Comparison of ENCODE assay signal across 22 mouse cellular contexts in genomic region chr4:64260473-64260872, GRCm38 (mm10).
A peak's percentile ranks its signal among the peaks of the same experiment; 100 is the strongest.
DNase-seq lines count a peak whose midpoint lies in the region; ATAC-seq lines count a peak whose summit lies in the region.
"Had no signal": no experiment of that assay in that cellular context is flagged by ENCODE, and none has a peak within 500 bp of the region (broad histone marks: within the 10 kb centered on the region; RNA-seq: fewer than 3 reads in every experiment).

No protein-coding gene starts in this region.

- DNase-seq in forebrain, embryonic 14.5 days (ENCODE audit: low spot score), result no peak
- no peak for DNase-seq in forebrain, embryonic 10.5 days (ENCODE audit: extremely low spot score, low spot score)
- no peak for DNase-seq in midbrain, embryonic 11.5 days (ENCODE audit: low spot score, missing footprints)
- DNase-seq in cerebellum, adult 18-20 months, result no peak
- DNase-seq: adrenal gland, adult 2 months; adrenal gland, postnatal 14 days; cerebellum, adult 11-12 months; cerebellum, adult 9-10 months; cerebellum, postnatal 14 days; gastrocnemius, postnatal 10 days; gastrocnemius, postnatal 36 days; heart, adult 2 months; kidney, adult 11 months; kidney, adult 8-10 months had no signal

- ATAC-seq in forebrain, embryonic 14.5 days, result peak; percentile 33; the same call in 1 of the 2 replicates
- ATAC-seq in midbrain, embryonic 12.5 days (ENCODE audit: low FRiP score, low read depth), result 0 out of 2 replicates have a peak, but pooled peaks have one; percentile 19
- no peak for ATAC-seq in midbrain, embryonic 11.5 days (ENCODE audit: low FRiP score)
- ATAC-seq in forebrain, embryonic 15.5 days (replicated peaks), result peak; percentile 53
- ATAC-seq: CD4-positive, CD25-positive, alpha-beta regulatory T cell, adult 4 months; intestine, embryonic 15.5 days had no signal

- no peak overlapping the region for H3K27ac ChIP-seq in forebrain, embryonic 14.5 days (ENCODE audit: low read depth, low read length)
- no peak overlapping the region for H3K27ac ChIP-seq in forebrain, embryonic 10.5 days
- no peak overlapping the region for H3K27ac ChIP-seq in midbrain, embryonic 12.5 days (replicated peaks)
- no peak overlapping the region for H3K27ac ChIP-seq in midbrain, embryonic 11.5 days (ENCODE audit: low read depth, low read length)
- no peak overlapping the region; the same call in 1 of the 2 replicates for H3K27ac ChIP-seq in forebrain, embryonic 15.5 days (replicated peaks)
- H3K27ac ChIP-seq: embryonic facial prominence, embryonic 12.5 days; embryonic facial prominence, embryonic 15.5 days; heart, adult 2 months; heart, embryonic 10.5 days; hindbrain, embryonic 15.5 days; intestine, embryonic 15.5 days had no signal

- no peaks in the 10 kb centered on the region for H3K4me1 ChIP-seq in forebrain, embryonic 14.5 days (ENCODE audit: control insufficient read depth, insufficient read depth, low read length)
- no peaks in the 10 kb centered on the region for H3K4me1 ChIP-seq in forebrain, embryonic 10.5 days
- H3K4me1 ChIP-seq in midbrain, embryonic 12.5 days, result no peaks in the 10 kb centered on the region
- H3K4me1 ChIP-seq in midbrain, embryonic 11.5 days (ENCODE audit: control insufficient read depth, insufficient read depth, low read length), result no peaks in the 10 kb centered on the region
- H3K4me1 ChIP-seq in forebrain, embryonic 15.5 days, result no peaks in the 10 kb centered on the region
- H3K4me1 ChIP-seq: embryonic facial prominence, embryonic 12.5 days; embryonic facial prominence, embryonic 15.5 days; heart, embryonic 10.5 days; hindbrain, embryonic 15.5 days; intestine, embryonic 15.5 days had no signal

- no peak overlapping the region for H3K4me3 ChIP-seq in forebrain, embryonic 14.5 days (ENCODE audit: low read depth, low read length)
- no peak overlapping the region for H3K4me3 ChIP-seq in forebrain, embryonic 10.5 days
- no peak overlapping the region for H3K4me3 ChIP-seq in midbrain, embryonic 12.5 days
- H3K4me3 ChIP-seq in midbrain, embryonic 11.5 days (ENCODE audit: low read depth, low read length), result no peak overlapping the region
- no peak overlapping the region for H3K4me3 ChIP-seq in forebrain, embryonic 15.5 days
- H3K4me3 ChIP-seq: embryonic facial prominence, embryonic 12.5 days; embryonic facial prominence, embryonic 15.5 days; heart, adult 2 months; heart, embryonic 10.5 days; hindbrain, embryonic 15.5 days; intestine, embryonic 15.5 days had no signal

- no peak overlapping the region for H3K9ac ChIP-seq in forebrain, embryonic 14.5 days (ENCODE audit: low read length)
- no peak overlapping the region for H3K9ac ChIP-seq in midbrain, embryonic 12.5 days (replicated peaks)
- no peak overlapping the region for H3K9ac ChIP-seq in midbrain, embryonic 11.5 days (ENCODE audit: low read length)
- H3K9ac ChIP-seq in forebrain, embryonic 15.5 days (replicated peaks), result no peak overlapping the region
- H3K9ac ChIP-seq: embryonic facial prominence, embryonic 12.5 days; embryonic facial prominence, embryonic 15.5 days; hindbrain, embryonic 15.5 days; intestine, embryonic 15.5 days had no signal

- H3K36me3 ChIP-seq in forebrain, embryonic 14.5 days (ENCODE audit: control insufficient read depth, insufficient read depth, low read length), result no peaks in the 10 kb centered on the region
- H3K36me3 ChIP-seq in forebrain, embryonic 10.5 days (replicated peaks), result no peaks in the 10 kb centered on the region
- no peaks in the 10 kb centered on the region for H3K36me3 ChIP-seq in midbrain, embryonic 12.5 days
- H3K36me3 ChIP-seq in midbrain, embryonic 11.5 days (ENCODE audit: control insufficient read depth, insufficient read depth, low read length), result no peaks in the 10 kb centered on the region
- no peaks in the 10 kb centered on the region for H3K36me3 ChIP-seq in forebrain, embryonic 15.5 days
- H3K36me3 ChIP-seq: embryonic facial prominence, embryonic 12.5 days; embryonic facial prominence, embryonic 15.5 days; heart, embryonic 10.5 days; hindbrain, embryonic 15.5 days; intestine, embryonic 15.5 days had no signal

- H3K4me2 ChIP-seq in forebrain, embryonic 14.5 days (ENCODE audit: low read length), result no peak overlapping the region
- H3K4me2 ChIP-seq in midbrain, embryonic 12.5 days (replicated peaks), result no peak overlapping the region
- H3K4me2 ChIP-seq in midbrain, embryonic 11.5 days, result no peak overlapping the region
- H3K4me2 ChIP-seq in forebrain, embryonic 15.5 days (replicated peaks), result no peak overlapping the region
- H3K4me2 ChIP-seq: embryonic facial prominence, embryonic 12.5 days; embryonic facial prominence, embryonic 15.5 days; hindbrain, embryonic 15.5 days; intestine, embryonic 15.5 days had no signal

- H3K27me3 ChIP-seq in forebrain, embryonic 14.5 days (replicated peaks; ENCODE audit: control insufficient read depth, insufficient read depth, low read length), result no peaks in the 10 kb centered on the region
- H3K27me3 ChIP-seq in forebrain, embryonic 10.5 days (ENCODE audit: poor library complexity, severe bottlenecking), result no peaks in the 10 kb centered on the region
- no peaks in the 10 kb centered on the region for H3K27me3 ChIP-seq in midbrain, embryonic 12.5 days
- no peaks in the 10 kb centered on the region for H3K27me3 ChIP-seq in midbrain, embryonic 11.5 days (ENCODE audit: control insufficient read depth, insufficient read depth, low read length)
- no peaks in the 10 kb centered on the region for H3K27me3 ChIP-seq in forebrain, embryonic 15.5 days
- H3K27me3 ChIP-seq: embryonic facial prominence, embryonic 12.5 days; embryonic facial prominence, embryonic 15.5 days; hindbrain, embryonic 15.5 days; intestine, embryonic 15.5 days had no signal

- H3K9me3 ChIP-seq in forebrain, embryonic 14.5 days (replicated peaks; ENCODE audit: control insufficient read depth, low read length), result no peaks in the 10 kb centered on the region
- no peaks in the 10 kb centered on the region for H3K9me3 ChIP-seq in forebrain, embryonic 10.5 days
- H3K9me3 ChIP-seq in midbrain, embryonic 12.5 days, result no peaks in the 10 kb centered on the region
- H3K9me3 ChIP-seq in midbrain, embryonic 11.5 days (ENCODE audit: control insufficient read depth, low read length), result no peaks in the 10 kb centered on the region
- H3K9me3 ChIP-seq in forebrain, embryonic 15.5 days, result no peaks in the 10 kb centered on the region
- H3K9me3 ChIP-seq: embryonic facial prominence, embryonic 12.5 days; embryonic facial prominence, embryonic 15.5 days; heart, embryonic 10.5 days; hindbrain, embryonic 15.5 days; intestine, embryonic 15.5 days had no signal
